Mouse (Mus musculus): ENCODE data around the gene Spg20. TPM values are rescaled to one million over a fixed set of nuclear protein-coding genes. Genes with fewer than 3 reads are reported as not detected.

The Spg20 gene
- polyA plus RNA-seq, 1 experiment from 2014 or later = 53.3 TPM

- H3K36me3 ChIP-seq (ENCODE audit: control insufficient read depth, insufficient read depth, low read length) = peaks cover 9% of the 10 kb centered on the region
- H3K27me3 ChIP-seq (ENCODE audit: control insufficient read depth, insufficient read depth, low read length) = no peaks in the 10 kb centered on the region
- no peaks in the 10 kb centered on the region for H3K4me1 ChIP-seq (replicated peaks; ENCODE audit: control insufficient read depth, insufficient read depth, low read length)
- H3K9me3 ChIP-seq (ENCODE audit: control insufficient read depth, low read length) = no peaks in the 10 kb centered on the region
- ATAC-seq (replicated peaks; ENCODE audit: low FRiP score) (no peak), DNase-seq (ENCODE audit: low spot score) (no peak)
- no peak overlapping the region for H3K27ac ChIP-seq (ENCODE audit: low read depth, low read length)
- 94% methylated on average over 3 of the region's 3 CpGs for WGBS
- no peak overlapping the region for H3K9ac ChIP-seq (ENCODE audit: low read length)
- no peak overlapping the region for H3K4me2 ChIP-seq (ENCODE audit: low read depth, low read length, severe bottlenecking)
- H3K4me3 ChIP-seq (ENCODE audit: low read depth, low read length) = no peak overlapping the region
Measured at GRCm38 (mm10) chr3:55122336-55122870, 10.5 kb downstream of the Spg20 start.

GRCm38 (mm10) chr3:55123064-55123463 is 11.2 kb downstream of the Spg20 start:
- ATAC-seq (replicated peaks; ENCODE audit: low FRiP score) (no peak), DNase-seq (ENCODE audit: low spot score) (no peak)
- 95% methylated on average over 4 of the region's 4 CpGs for WGBS
- no peaks in the 10 kb centered on the region for H3K4me1 ChIP-seq (replicated peaks; ENCODE audit: control insufficient read depth, insufficient read depth, low read length)
- no peak overlapping the region for H3K4me3 ChIP-seq (ENCODE audit: low read depth, low read length)
- H3K4me2 ChIP-seq (ENCODE audit: low read depth, low read length, severe bottlenecking) = no peak overlapping the region
- H3K27me3 ChIP-seq (ENCODE audit: control insufficient read depth, insufficient read depth, low read length) = no peaks in the 10 kb centered on the region
- no peaks in the 10 kb centered on the region for H3K9me3 ChIP-seq (ENCODE audit: control insufficient read depth, low read length)
- no peak overlapping the region for H3K9ac ChIP-seq (ENCODE audit: low read length)
- no peak overlapping the region for H3K27ac ChIP-seq (ENCODE audit: low read depth, low read length)
- peaks cover 12% of the 10 kb centered on the region for H3K36me3 ChIP-seq (ENCODE audit: control insufficient read depth, insufficient read depth, low read length)

GRCm38 (mm10) chr3:55129181-55129692 is 17.3 kb downstream of the Spg20 start:
- Histone ChIP-seq H3K4me3 (ENCODE audit: low read depth, low read length) (no peak overlapping the region), H3K36me3 (ENCODE audit: control insufficient read depth, insufficient read depth, low read length) (peaks cover 8% of the 10 kb centered on the region), H3K4me2 (ENCODE audit: low read depth, low read length, severe bottlenecking) (no peak overlapping the region), H3K27me3 (ENCODE audit: control insufficient read depth, insufficient read depth, low read length) (no peaks in the 10 kb centered on the region), H3K4me1 (replicated peaks; ENCODE audit: control insufficient read depth, insufficient read depth, low read length) (no peaks in the 10 kb centered on the region), H3K9me3 (ENCODE audit: control insufficient read depth, low read length) (no peaks in the 10 kb centered on the region), H3K9ac (ENCODE audit: low read length) (no peak overlapping the region), H3K27ac (ENCODE audit: low read depth, low read length) (no peak overlapping the region)
- ATAC-seq (replicated peaks; ENCODE audit: low FRiP score) (no peak), DNase-seq (ENCODE audit: low spot score) (no peak)
- 94% methylated on average over 4 of the region's 4 CpGs for WGBS

GRCm38 (mm10) chr3:55131576-55132233 is 19.8 kb downstream of the Spg20 start:
- Histone ChIP-seq H3K36me3 (ENCODE audit: control insufficient read depth, insufficient read depth, low read length) (peaks cover 9% of the 10 kb centered on the region), H3K27ac (ENCODE audit: low read depth, low read length) (no peak overlapping the region)
- 93% methylated on average over 6 of the region's 6 CpGs for WGBS

GRCm38 (mm10) chr3:55137039-55137438 is 25.1 kb downstream of the Spg20 start, which contains the start of gene Ccdc169:
Gene Ccdc169, plus strand, starts transcription at chr3:55137339.
- no peaks in the 10 kb centered on the region for H3K27me3 ChIP-seq (ENCODE audit: control insufficient read depth, insufficient read depth, low read length)
- no peaks in the 10 kb centered on the region for H3K4me1 ChIP-seq (replicated peaks; ENCODE audit: control insufficient read depth, insufficient read depth, low read length)
- no peak within 1 kb of the TSS for H3K4me2 ChIP-seq (ENCODE audit: low read depth, low read length, severe bottlenecking)
- DNase-seq (ENCODE audit: low spot score) (no peak), ATAC-seq (replicated peaks; ENCODE audit: low FRiP score) (no peak)
- H3K27ac ChIP-seq (ENCODE audit: low read depth, low read length) = no peak within 1 kb of the TSS
- H3K36me3 ChIP-seq (ENCODE audit: control insufficient read depth, insufficient read depth, low read length) = peaks cover 2% of the 10 kb centered on the region
- H3K4me3 ChIP-seq (ENCODE audit: low read depth, low read length) = no peak within 1 kb of the TSS
- H3K9me3 ChIP-seq (ENCODE audit: control insufficient read depth, low read length) = no peaks in the 10 kb centered on the region
- H3K9ac ChIP-seq (ENCODE audit: low read length) = no peak within 1 kb of the TSS

More at GRCm38 (mm10) chr3:55131576-55132233, 19.8 kb downstream of the Spg20 start:
- Histone ChIP-seq H3K9ac (ENCODE audit: low read length) (no peak overlapping the region), H3K4me1 (replicated peaks; ENCODE audit: control insufficient read depth, insufficient read depth, low read length) (no peaks in the 10 kb centered on the region), H3K4me3 (ENCODE audit: low read depth, low read length) (no peak overlapping the region), H3K4me2 (ENCODE audit: low read depth, low read length, severe bottlenecking) (no peak overlapping the region), H3K9me3 (ENCODE audit: control insufficient read depth, low read length) (no peaks in the 10 kb centered on the region), H3K27me3 (ENCODE audit: control insufficient read depth, insufficient read depth, low read length) (no peaks in the 10 kb centered on the region)
- no peak for DNase-seq (ENCODE audit: low spot score)
- no peak for ATAC-seq (replicated peaks; ENCODE audit: low FRiP score)

- DNase-seq (ENCODE audit: low spot score) (no peak), ATAC-seq (replicated peaks; ENCODE audit: low FRiP score) (no peak)
- Histone ChIP-seq H3K36me3 (ENCODE audit: control insufficient read depth, insufficient read depth, low read length) (peaks cover 2% of the 10 kb centered on the region), H3K4me1 (replicated peaks; ENCODE audit: control insufficient read depth, insufficient read depth, low read length) (no peaks in the 10 kb centered on the region), H3K4me3 (ENCODE audit: low read depth, low read length) (no peak overlapping the region), H3K4me2 (ENCODE audit: low read depth, low read length, severe bottlenecking) (no peak overlapping the region), H3K27ac (ENCODE audit: low read depth, low read length) (no peak overlapping the region), H3K27me3 (ENCODE audit: control insufficient read depth, insufficient read depth, low read length) (no peaks in the 10 kb centered on the region), H3K9ac (ENCODE audit: low read length) (no peak overlapping the region), H3K9me3 (ENCODE audit: control insufficient read depth, low read length) (no peaks in the 10 kb centered on the region)
- WGBS = 90% methylated on average over 12 of the region's 12 CpGs
Measured at GRCm38 (mm10) chr3:55139837-55140236, 27.9 kb downstream of the Spg20 start.

- Histone ChIP-seq H3K36me3 (ENCODE audit: control insufficient read depth, insufficient read depth, low read length) (peaks cover 2% of the 10 kb centered on the region), H3K9me3 (ENCODE audit: control insufficient read depth, low read length) (no peaks in the 10 kb centered on the region), H3K27me3 (ENCODE audit: control insufficient read depth, insufficient read depth, low read length) (no peaks in the 10 kb centered on the region), H3K27ac (ENCODE audit: low read depth, low read length) (no peak overlapping the region), H3K9ac (ENCODE audit: low read length) (no peak overlapping the region), H3K4me3 (ENCODE audit: low read depth, low read length) (no peak overlapping the region), H3K4me2 (ENCODE audit: low read depth, low read length, severe bottlenecking) (no peak overlapping the region), H3K4me1 (replicated peaks; ENCODE audit: control insufficient read depth, insufficient read depth, low read length) (no peaks in the 10 kb centered on the region)
- no peak for DNase-seq (ENCODE audit: low spot score)
- WGBS = 79% methylated on average over 2 of the region's 2 CpGs
- ATAC-seq (replicated peaks; ENCODE audit: low FRiP score) = no peak
Measured at GRCm38 (mm10) chr3:55141401-55141800, 29.5 kb downstream of the Spg20 start.

- no peak overlapping the region for H3K27ac ChIP-seq (ENCODE audit: low read depth, low read length)
- no peaks in the 10 kb centered on the region for H3K9me3 ChIP-seq (ENCODE audit: control insufficient read depth, low read length)
- H3K9ac ChIP-seq (ENCODE audit: low read length) = no peak overlapping the region
- no peak for DNase-seq (ENCODE audit: low spot score)
- no peaks in the 10 kb centered on the region for H3K36me3 ChIP-seq (ENCODE audit: control insufficient read depth, insufficient read depth, low read length)
- H3K27me3 ChIP-seq (ENCODE audit: control insufficient read depth, insufficient read depth, low read length) = no peaks in the 10 kb centered on the region
- peaks cover 4% of the 10 kb centered on the region; the same call in 1 of the 2 replicates for H3K4me1 ChIP-seq (replicated peaks; ENCODE audit: control insufficient read depth, insufficient read depth, low read length)
- H3K4me2 ChIP-seq (ENCODE audit: low read depth, low read length, severe bottlenecking) = no peak overlapping the region
- no peak for ATAC-seq (replicated peaks; ENCODE audit: low FRiP score)
- H3K4me3 ChIP-seq (ENCODE audit: low read depth, low read length) = no peak overlapping the region
- 85% methylated on average over 4 of the region's 4 CpGs for WGBS
Measured at GRCm38 (mm10) chr3:55144916-55145315, 33.0 kb downstream of the Spg20 start.

GRCm38 (mm10) chr3:55146441-55146840 is 34.5 kb downstream of the Spg20 start:
- ATAC-seq (replicated peaks; ENCODE audit: low FRiP score) (no peak), DNase-seq (ENCODE audit: low spot score) (no peak)
- Histone ChIP-seq H3K4me1 (replicated peaks; ENCODE audit: control insufficient read depth, insufficient read depth, low read length) (peaks cover 4% of the 10 kb centered on the region; the same call in 1 of the 2 replicates), H3K9ac (ENCODE audit: low read length) (no peak overlapping the region), H3K4me3 (ENCODE audit: low read depth, low read length) (no peak overlapping the region), H3K27ac (ENCODE audit: low read depth, low read length) (no peak overlapping the region), H3K9me3 (ENCODE audit: control insufficient read depth, low read length) (no peaks in the 10 kb centered on the region), H3K4me2 (ENCODE audit: low read depth, low read length, severe bottlenecking) (no peak overlapping the region), H3K27me3 (ENCODE audit: control insufficient read depth, insufficient read depth, low read length) (no peaks in the 10 kb centered on the region), H3K36me3 (ENCODE audit: control insufficient read depth, insufficient read depth, low read length) (no peaks in the 10 kb centered on the region)
- WGBS = 65% methylated on average over 6 of the region's 6 CpGs

All from forebrain, embryonic 11.5 days (tissue).